Mouse (Mus musculus): ENCODE results near the gene Gm20431. TPM values are rescaled to one million over a fixed set of nuclear protein-coding genes. Genes with fewer than 3 reads are reported as not detected.

The Gm20431 gene
- 20.1 TPM for total RNA-seq (2023)

GRCm38 (mm10) chr2:167661270-167662203 is at the start of gene Gm20431:
Gene Gm20431 (minus strand): TSS chr2:167661496.

GRCm38 (mm10) chr2:167689501-167690218 is 28.4 kb upstream of the Gm20431 start, which contains the start of gene Tmem189:
Gene Tmem189 (minus strand): TSS chr2:167689822.

GRCm38 (mm10) chr2:167688498-167689451 is 27.5 kb upstream of the Gm20431 start, which contains the start of gene Cebpb:
Gene Cebpb (plus strand): TSS chr2:167688915.

GRCm38 (mm10) chr2:167631591-167632448 is 29.5 kb downstream of the Gm20431 start, which contains the start of gene Ube2v1:
Gene Ube2v1 (minus strand): TSS chr2:167632095.

Other genes with a start within 250 kb of the Gm20431 start
- 102 TPM for gene Slc9a8, start 239.8 kb downstream of the Gm20431 start, total RNA-seq (2023)
- 113 TPM for gene Rnf114, start 168.9 kb downstream of the Gm20431 start, total RNA-seq (2023)
- 41.6 TPM for gene Spata2, start 168.6 kb downstream of the Gm20431 start, total RNA-seq (2023)
- gene Snai1, start 123.3 kb downstream of the Gm20431 start, total RNA-seq (2023) = 1.2 TPM
- 117 TPM for gene Ube2v1, start 29.4 kb downstream of the Gm20431 start, total RNA-seq (2023)
- gene Cebpb, start 27.4 kb upstream of the Gm20431 start, total RNA-seq (2023) = 35.9 TPM
- 83.9 TPM for gene Tmem189, start 28.3 kb upstream of the Gm20431 start, total RNA-seq (2023)

Measured in CD8-positive naive resting alpha-beta T cell, adult 57 days (primary cell).